Mouse (Mus musculus) CH12.LX (cell line): ENCODE measurements around the gene Cd300ld2. TPM values are rescaled to one million over a fixed set of nuclear protein-coding genes. Genes with fewer than 3 reads are reported as not detected.

Experiments used
- DNase-seq: peaks from one replicate; pipeline ENCODE4 v3.0.0-alpha.2; 2013; ENCODE audit errors: extremely low read depth
- H3K27ac ChIP-seq: 2 replicates; pipeline ENCODE4 v1.5.1; 2012; ENCODE audit warnings: low read depth, mild to moderate bottlenecking, control low read depth, moderate library complexity; ENCODE audit not compliant: insufficient read depth
- H3K27me3 ChIP-seq: replicated peaks from 2 replicates; pipeline ENCODE3; 2012; ENCODE audit warnings: inconsistent platforms
- H3K36me3 ChIP-seq, 2 experiments: replicated peaks in 1 of 2; 2 replicates each; pipeline versions ENCODE3 to v1.6.1; 2012; ENCODE audit warnings: inconsistent platforms in 1 of 2, low read length in 1 of 2, mild to moderate bottlenecking in 1 of 2, mixed read lengths in 1 of 2, moderate library complexity in 1 of 2; ENCODE audit not compliant: control insufficient read depth in 1 of 2, insufficient read depth in 1 of 2
- H3K4me1 ChIP-seq, 2 experiments: 2 replicates each; pipeline ENCODE4 v1.6.1; 2012; ENCODE audit warnings: inconsistent platforms in 1 of 2, moderate library complexity in 1 of 2; ENCODE audit not compliant: insufficient read depth in 2 of 2, control insufficient read depth in 1 of 2
- H3K4me2 ChIP-seq: 2 replicates; pipeline ENCODE4 v1.6.1; 2012; ENCODE audit warnings: low read depth, mild to moderate bottlenecking, control low read depth; ENCODE audit not compliant: poor library complexity, insufficient read depth, severe bottlenecking
- H3K4me3 ChIP-seq, 3 experiments: fragments of 150-350 bp in 1 of 3; sonication (generic) in 1 of 3; replicated peaks in 1 of 3; 2 replicates each; pipeline versions ENCODE3 to v1.5.1; 2011 to 2012; ENCODE audit warnings: low read depth in 2 of 3, low read length in 2 of 3, mild to moderate bottlenecking in 2 of 3, moderate library complexity in 2 of 3, control low read depth in 1 of 3, improper control_type of control experiment in 1 of 3, inconsistent platforms in 1 of 3, mixed read lengths in 1 of 3; ENCODE audit not compliant: poor library complexity in 1 of 3
- H3K79me2 ChIP-seq: replicated peaks from 2 replicates; pipeline ENCODE4 v1.6.1; 2012; ENCODE audit warnings: mild to moderate bottlenecking, moderate library complexity; ENCODE audit not compliant: control insufficient read depth, poor library complexity, insufficient read depth, severe bottlenecking; ENCODE audit errors: extremely low read depth
- H3K9ac ChIP-seq: 2 replicates; pipeline ENCODE4 v1.6.1; 2012; ENCODE audit warnings: low read depth, mild to moderate bottlenecking, control low read depth, moderate library complexity; ENCODE audit not compliant: insufficient read depth
- H3K9me3 ChIP-seq: replicated peaks from 2 replicates; pipeline ENCODE3; 2012; ENCODE audit warnings: low read length, inconsistent platforms, mixed read lengths
- CTCF ChIP-seq, 2 experiments: IDR thresholded peaks in 1 of 2; conservative IDR thresholded peaks in 1 of 2; 2 replicates each; pipeline ENCODE4 v1.5.1; 2011 to 2012; ENCODE audit warnings: low read depth in 2 of 2, low read length in 2 of 2, improper control_type of control experiment in 1 of 2, inconsistent platforms in 1 of 2, mild to moderate bottlenecking in 1 of 2, moderate library complexity in 1 of 2
- ETS1 ChIP-seq: conservative IDR thresholded peaks from 2 replicates; pipeline ENCODE4 v1.6.1; 2012; ENCODE audit warnings: low read depth, mild to moderate bottlenecking, inconsistent platforms, low read length, improper control_type of control experiment, moderate library complexity
- HCFC1 ChIP-seq: IDR thresholded peaks from 2 replicates; pipeline ENCODE4 v1.6.1; 2012; ENCODE audit warnings: low read depth, mild to moderate bottlenecking, inconsistent platforms, low read length, improper control_type of control experiment
- IRF4 ChIP-seq: IDR thresholded peaks from 2 replicates; pipeline ENCODE4 v1.6.1; 2014; ENCODE audit warnings: low read depth, mild to moderate bottlenecking, inconsistent platforms, low read length, improper control_type of control experiment
- JUN ChIP-seq: IDR thresholded peaks from 2 replicates; pipeline ENCODE4 v1.6.1; 2011; ENCODE audit warnings: low read depth, mild to moderate bottlenecking, low read length, improper control_type of control experiment, moderate library complexity; ENCODE audit not compliant: insufficient read depth
- JUND ChIP-seq: conservative IDR thresholded peaks from 2 replicates; pipeline ENCODE4 v1.6.1; 2011; ENCODE audit warnings: low read depth, low read length, improper control_type of control experiment
- MAFK ChIP-seq: IDR thresholded peaks from 2 replicates; pipeline ENCODE4 v1.6.1; 2011; ENCODE audit warnings: low read length, improper control_type of control experiment; ENCODE audit not compliant: insufficient replicate concordance
- MAX ChIP-seq: IDR thresholded peaks from 2 replicates; pipeline ENCODE4 v1.6.1; 2011; ENCODE audit warnings: low read length, improper control_type of control experiment
- MAZ ChIP-seq: IDR thresholded peaks from 2 replicates; pipeline ENCODE4 v1.6.1; 2012; ENCODE audit warnings: low read depth, mild to moderate bottlenecking, inconsistent platforms, low read length, improper control_type of control experiment, moderate library complexity
- MEF2A ChIP-seq: IDR thresholded peaks from 2 replicates; pipeline ENCODE4 v1.6.1; 2014; ENCODE audit warnings: low read depth, mild to moderate bottlenecking, inconsistent platforms, low read length, improper control_type of control experiment, borderline replicate concordance
- MXI1 ChIP-seq: IDR thresholded peaks from 2 replicates; pipeline ENCODE4 v1.6.1; 2011; ENCODE audit warnings: mild to moderate bottlenecking, low read depth, low read length, improper control_type of control experiment
- POLR2AphosphoS2 ChIP-seq: IDR thresholded peaks from 2 replicates; pipeline ENCODE4 v1.6.1; 2011; ENCODE audit warnings: low read depth, low read length, improper control_type of control experiment
- RAD21 ChIP-seq: IDR thresholded peaks from 2 replicates; pipeline ENCODE4 v1.6.1; 2011; ENCODE audit warnings: low read depth, mild to moderate bottlenecking, low read length, improper control_type of control experiment, moderate library complexity
- SMC3 ChIP-seq: IDR thresholded peaks from 2 replicates; pipeline ENCODE4 v1.6.1; 2011; ENCODE audit warnings: low read depth, low read length, improper control_type of control experiment
- UBTF ChIP-seq: IDR thresholded peaks from 2 replicates; pipeline ENCODE4 v1.6.1; 2012; ENCODE audit warnings: low read depth, mild to moderate bottlenecking, inconsistent platforms, low read length, improper control_type of control experiment, moderate library complexity
- USF2 ChIP-seq: conservative IDR thresholded peaks from 2 replicates; pipeline ENCODE4 v1.6.1; 2011; ENCODE audit warnings: low read depth, low read length, improper control_type of control experiment
- ZNF384 ChIP-seq: IDR thresholded peaks from 2 replicates; pipeline ENCODE4 v1.6.1; 2012; ENCODE audit warnings: low read depth, low read length, improper control_type of control experiment, inconsistent platforms
- dilution Hi-C: fragments of 300-500 bp; cut with MboI; formaldehyde crosslinking; loops from 2 replicates; pipeline ENCODE4 v1.14.3; 2020; ENCODE audit warnings: low sequenced_read_pairs; ENCODE audit not compliant: extremely low pct_unique_long_range_greater_than_20kb, extremely low pct_ligation_motif_present
- in situ Hi-C: fragments of 300-500 bp; cut with MboI; formaldehyde crosslinking; loops from 3 replicates; pipeline ENCODE4 v1.14.3; 2019; ENCODE audit warnings: low sequenced_read_pairs, low pct_ligation_motif_present, low pct_unique_long_range_greater_than_20kb, mixed read lengths
- polyA plus RNA-seq: library from polyadenylated mRNA; unstranded; fragments of >175 nt; gene quantifications from 2 replicates; pipeline ENCODE4 v1.2.1, GENCODE M21; 2012; ENCODE audit warnings: low read depth; ENCODE audit not compliant: insufficient read length
- total RNA-seq, 2 experiments: library from RNA; depleted of rRNA; stranded (reverse); fragments of 300-350 nt in 1 of 2; fragments of >200 nt in 1 of 2; gene quantifications; 2 replicates each; pipeline ENCODE4 v1.2.3; 2012 to 2014

Cd300ld2 gene
- total and polyA plus RNA-seq, 3 experiments, result not detected

- H3K4me2 ChIP-seq, result no peak overlapping the region
- H3K36me3 ChIP-seq, result no peaks in the 10 kb centered on the region
- TF ChIP-seq ZNF384, result no peak
- TF ChIP-seq MAX, result no peak
- no peak for TF ChIP-seq USF2
- H3K4me1 ChIP-seq, result no peaks in the 10 kb centered on the region
- no peak for DNase-seq
- H3K9me3 ChIP-seq, result peaks cover 15% of the 10 kb centered on the region
- dilution Hi-C loops (no loop called here), in situ Hi-C loops (no loop called here)
- H3K27ac ChIP-seq, result no peak overlapping the region
- H3K27me3 ChIP-seq, result peaks cover 48% of the 10 kb centered on the region
- H3K4me3 ChIP-seq, result no peak overlapping the region
- no peaks in the 10 kb centered on the region for H3K79me2 ChIP-seq
- H3K9ac ChIP-seq, result no peak overlapping the region
Observed at GRCm38 (mm10) chr11:114981866-114982265, 34.1 kb downstream of the Cd300ld2 start.

GRCm38 (mm10) chr11:114972726-114973125 is 43.3 kb downstream of the Cd300ld2 start:
- H3K9ac ChIP-seq, result no peak overlapping the region
- TF ChIP-seq USF2 (no peak), JUN (no peak), MAFK (no peak)
- H3K4me1 ChIP-seq, result peaks cover 0 to 5% of the 10 kb centered on the region in 2 experiments; a peak in 1 of 4 replicates
- in situ Hi-C loops (no loop called here), dilution Hi-C loops (no loop called here)
- DNase-seq, result no peak
- no peak overlapping the region for H3K4me3 ChIP-seq
- H3K79me2 ChIP-seq, result no peaks in the 10 kb centered on the region
- H3K27ac ChIP-seq, result no peak overlapping the region
- H3K9me3 ChIP-seq, result peaks cover 26% of the 10 kb centered on the region
- H3K36me3 ChIP-seq, result no peaks in the 10 kb centered on the region
- H3K27me3 ChIP-seq, result peaks cover 2% of the 10 kb centered on the region
- H3K4me2 ChIP-seq, result no peak overlapping the region

GRCm38 (mm10) chr11:114968752-114969207 is 47.2 kb downstream of the Cd300ld2 start, which contains the start of gene Cd300c:
TSS of gene Cd300c (minus strand) at chr11:114969157.
- H3K4me2 ChIP-seq, result no peak within 1 kb of the TSS
- H3K9ac ChIP-seq, result no peak within 1 kb of the TSS
- peaks cover 8 to 13% of the 10 kb centered on the region in 2 experiments for H3K4me1 ChIP-seq
- no peak for TF ChIP-seq MEF2A
- TF ChIP-seq POLR2AphosphoS2, result no peak
- no peak for TF ChIP-seq ETS1
- no peak for TF ChIP-seq HCFC1
- TF ChIP-seq UBTF, result no peak
- TF ChIP-seq SMC3, result no peak
- no peak for TF ChIP-seq CTCF (conservative IDR thresholded peaks at IDR 0.05 in 1 of 2, IDR thresholded peaks at IDR 0.05 in 1 of 2; ENCODE audit: low read depth in 2 of 2, low read length in 2 of 2)
- TF ChIP-seq MAX, result no peak
- TF ChIP-seq MAZ, result no peak
- TF ChIP-seq JUND, result no peak
- TF ChIP-seq IRF4, result no peak
- TF ChIP-seq MXI1, result no peak
- no peak for TF ChIP-seq RAD21
- TF ChIP-seq JUN, result no peak
- TF ChIP-seq, all 38 proteins: peak for 0
- in situ Hi-C loops, result no loop called here
- Histone ChIP-seq H3K36me3 (no peaks in the 10 kb centered on the region), H3K9me3 (peaks cover 21% of the 10 kb centered on the region), H3K27ac (no peak within 1 kb of the TSS), H3K4me3 (no peak within 1 kb of the TSS), H3K27me3 (peaks cover 2% of the 10 kb centered on the region), H3K79me2 (no peaks in the 10 kb centered on the region)
- dilution Hi-C loops, result no loop called here
- DNase-seq, result no peak
